14 mouse cellular contexts compared by ENCODE assay signal in genomic region chr13:119400166-119400565, GRCm38 (mm10). TPM values are rescaled to one million over a fixed set of nuclear protein-coding genes. Genes with fewer than 3 reads are reported as not detected.
A peak's percentile ranks its signal among the peaks of the same experiment; 100 is the strongest.
DNase-seq lines count a peak whose midpoint lies in the region; ATAC-seq lines count a peak whose summit lies in the region.
"Had no signal": no experiment of that assay in that cellular context is flagged by ENCODE, and none has a peak within 500 bp of the region (broad histone marks: within the 10 kb centered on the region; RNA-seq: fewer than 3 reads in every experiment).

No protein-coding gene starts in this region.

- H3K27me3 ChIP-seq in heart, embryonic 11.5 days (ENCODE audit: control insufficient read depth, insufficient read depth, low read length), result no peaks in the 10 kb centered on the region
- H3K27me3 ChIP-seq in midbrain, embryonic 13.5 days, result no peaks in the 10 kb centered on the region
- no peaks in the 10 kb centered on the region for H3K27me3 ChIP-seq in midbrain, embryonic 16.5 days (ENCODE audit: control insufficient read depth, insufficient read depth, low read depth, low read length)
- H3K27me3 ChIP-seq: embryonic facial prominence, embryonic 12.5 days; limb, embryonic 13.5 days; neural tube, embryonic 13.5 days had no signal

- no peaks in the 10 kb centered on the region for H3K9me3 ChIP-seq in heart, embryonic 11.5 days (replicated peaks; ENCODE audit: control insufficient read depth, low read length)
- H3K9me3 ChIP-seq in midbrain, embryonic 13.5 days, result no peaks in the 10 kb centered on the region
- no peaks in the 10 kb centered on the region for H3K9me3 ChIP-seq in midbrain, embryonic 16.5 days (replicated peaks; ENCODE audit: control insufficient read depth, low read length, poor library complexity, severe bottlenecking)
- H3K9me3 ChIP-seq: embryonic facial prominence, embryonic 12.5 days; limb, embryonic 13.5 days; neural tube, embryonic 13.5 days had no signal

- peaks cover 20% of the 10 kb centered on the region for H3K36me3 ChIP-seq in heart, embryonic 11.5 days (ENCODE audit: control insufficient read depth, insufficient read depth, low read length)
- peaks cover 55% of the 10 kb centered on the region for H3K36me3 ChIP-seq in midbrain, embryonic 13.5 days
- H3K36me3 ChIP-seq in midbrain, embryonic 16.5 days (ENCODE audit: control insufficient read depth, insufficient read depth, low read length), result peaks cover 9% of the 10 kb centered on the region

- no peak overlapping the region for H3K4me3 ChIP-seq in heart, embryonic 11.5 days (ENCODE audit: low read depth, low read length)
- H3K4me3 ChIP-seq in midbrain, embryonic 13.5 days (replicated peaks), result no peak overlapping the region
- H3K4me3 ChIP-seq in midbrain, embryonic 16.5 days (ENCODE audit: low read depth, low read length), result no peak overlapping the region
- H3K4me3 ChIP-seq: embryonic facial prominence, embryonic 12.5 days; limb, embryonic 13.5 days; neural tube, embryonic 13.5 days had no signal

- no peak overlapping the region for H3K27ac ChIP-seq in heart, embryonic 11.5 days (ENCODE audit: low read depth, low read length)
- no peak overlapping the region for H3K27ac ChIP-seq in midbrain, embryonic 13.5 days
- H3K27ac ChIP-seq in midbrain, embryonic 16.5 days (ENCODE audit: low read length), result no peak overlapping the region
- H3K27ac ChIP-seq: embryonic facial prominence, embryonic 12.5 days; limb, embryonic 13.5 days; neural tube, embryonic 13.5 days had no signal

- DNase-seq in heart, adult 18-20 months, result peak; percentile 60 to 64
- peak; percentile 32 for DNase-seq in adrenal gland, adult 8-10 months
- DNase-seq in heart, postnatal 36 days, result peak; percentile 31 to 34
- DNase-seq in kidney, postnatal 4 days, result peak; percentile 52 to 68
- DNase-seq in frontal cortex, postnatal 10 days (ENCODE audit: low spot score in 2 of 2), result no peak
- DNase-seq: cerebellum, adult 11-12 months; layer of hippocampus, adult 9-11 months had no signal

- H3K4me2 ChIP-seq in heart, embryonic 11.5 days, result no peak overlapping the region
- H3K4me2 ChIP-seq in midbrain, embryonic 13.5 days (replicated peaks), result no peak overlapping the region
- no peak overlapping the region for H3K4me2 ChIP-seq in midbrain, embryonic 16.5 days (ENCODE audit: low read length)
- H3K4me2 ChIP-seq: embryonic facial prominence, embryonic 12.5 days; limb, embryonic 13.5 days; neural tube, embryonic 13.5 days had no signal

- WGBS in heart, embryonic 11.5 days (ENCODE audit: insufficient replicate concordance), result 90% methylated on average over 8 of the region's 8 CpGs
- WGBS in midbrain, embryonic 13.5 days, result 92% methylated on average over 8 of the region's 8 CpGs
- 90% methylated on average over 8 of the region's 8 CpGs for WGBS in midbrain, embryonic 16.5 days

- H3K9ac ChIP-seq in heart, embryonic 11.5 days (ENCODE audit: low read depth, low read length), result no peak overlapping the region
- no peak overlapping the region for H3K9ac ChIP-seq in midbrain, embryonic 13.5 days (replicated peaks)
- no peak overlapping the region for H3K9ac ChIP-seq in midbrain, embryonic 16.5 days (ENCODE audit: low read depth, low read length)
- H3K9ac ChIP-seq: embryonic facial prominence, embryonic 12.5 days; limb, embryonic 13.5 days; neural tube, embryonic 13.5 days had no signal

- intact Hi-C loops in heart, postnatal 36 days (cut with DNase I), result loop anchor here (5.0 kb wide), 1 partner anchor 37 kb away; no protein-coding TSS in a partner anchor

- ATAC-seq in heart, embryonic 11.5 days (replicated peaks; ENCODE audit: insufficient number of reproducible peaks, low FRiP score, low TSS enrichment), result no peak
- ATAC-seq in midbrain, embryonic 13.5 days, result no peak
- ATAC-seq in midbrain, embryonic 16.5 days, result no peak
- ATAC-seq: forebrain, embryonic 14.5 days had no signal

- no peaks in the 10 kb centered on the region for H3K4me1 ChIP-seq in heart, embryonic 11.5 days (ENCODE audit: control insufficient read depth, insufficient read depth, low read length)
- no peaks in the 10 kb centered on the region for H3K4me1 ChIP-seq in midbrain, embryonic 13.5 days (replicated peaks)
- H3K4me1 ChIP-seq in midbrain, embryonic 16.5 days (ENCODE audit: control insufficient read depth, insufficient read depth, low read length), result no peaks in the 10 kb centered on the region
- H3K4me1 ChIP-seq: embryonic facial prominence, embryonic 12.5 days; limb, embryonic 13.5 days; neural tube, embryonic 13.5 days had no signal

RNA-seq across cellular contexts. Expression of gene Paip1, which starts 28.2 kb away (rescaled TPM):
- 100 to 1,000 TPM; 117 to 118 TPM for total RNA-seq in heart, adult 18-20 months (2021)
- 31.2 and 37.1 TPM in 2 replicates for polyA plus RNA-seq in heart, embryonic 11.5 days (2014; fragmentation: Nextera tagmentation; extraction: Ambion mirVana)
- total RNA-seq in adrenal gland, adult 8-10 months (2022), result 100 to 1,000 TPM; 137 to 191 (median 143) TPM
- 100 to 1,000 TPM; 114 to 117 TPM for total RNA-seq in heart, postnatal 36 days (2021)
- polyA plus RNA-seq in midbrain, embryonic 13.5 days (2015; fragmentation: Nextera tagmentation; extraction: Ambion mirVana), result 197 and 243 TPM in 2 replicates
- polyA plus RNA-seq in midbrain, embryonic 16.5 days (2015; fragmentation: Nextera tagmentation; extraction: Ambion mirVana), result 167 and 178 TPM in 2 replicates

Comparison
In these comparisons a context has a peak if more than half of its experiments do, and no peak if none do; other contexts are left out.
1. DNase-seq: peak in heart, adult 18-20 months (2 of 2), adrenal gland, adult 8-10 months (single experiment), heart, postnatal 36 days (2 of 2) and kidney, postnatal 4 days (2 of 2); none in frontal cortex, postnatal 10 days (0 of 2).